Mouse (Mus musculus) embryonic facial prominence, embryonic 15.5 days (tissue): ENCODE results near the gene Lrrc8c. TPM values are rescaled to one million over a fixed set of nuclear protein-coding genes. Genes with fewer than 3 reads are reported as not detected.

Experiments used
- ATAC-seq: fragments of 200-750 bp; cut with Nextera tagmentation; 2 replicates; pipeline ENCODE4 v1.8.0; 2017; ENCODE audit warnings: low read depth, moderate TSS enrichment; ENCODE audit not compliant: insufficient number of reproducible peaks, low FRiP score, low TSS enrichment
- H3K27ac ChIP-seq: fragments of 300-500 bp; sonication (generic); replicated peaks from 2 replicates; pipeline ENCODE4 v1.5.1; 2015; ENCODE audit warnings: mild to moderate bottlenecking, inconsistent platforms
- H3K27me3 ChIP-seq: fragments of 300-500 bp; sonication (generic); 2 replicates; pipeline ENCODE4 v1.6.1; 2015; ENCODE audit warnings: inconsistent platforms
- H3K36me3 ChIP-seq: fragments of 300-500 bp; sonication (generic); 2 replicates; pipeline ENCODE4 v1.6.1; 2015; ENCODE audit warnings: mild to moderate bottlenecking, inconsistent platforms
- H3K4me1 ChIP-seq: fragments of 300-500 bp; sonication (generic); 2 replicates; pipeline ENCODE4 v1.6.1; 2015; ENCODE audit warnings: inconsistent platforms
- H3K4me2 ChIP-seq: fragments of 300-500 bp; sonication (generic); replicated peaks from 2 replicates; pipeline ENCODE4 v1.6.1; 2015; ENCODE audit warnings: mild to moderate bottlenecking, inconsistent platforms
- H3K4me3 ChIP-seq: fragments of 300-500 bp; sonication (generic); replicated peaks from 2 replicates; pipeline ENCODE4 v1.5.1; 2015; ENCODE audit warnings: mild to moderate bottlenecking, inconsistent platforms
- H3K9ac ChIP-seq: fragments of 300-500 bp; sonication (generic); 2 replicates; pipeline ENCODE4 v1.6.1; 2015; ENCODE audit warnings: inconsistent platforms
- H3K9me3 ChIP-seq: fragments of 300-500 bp; sonication (generic); replicated peaks from 2 replicates; pipeline ENCODE4 v1.6.1; 2016; ENCODE audit warnings: inconsistent platforms
- WGBS: fragments of 180-500 bp; shearing (Covaris S2); methylation state at CpG from one replicate; pipeline ENCODE4 v1.1.7; 2015; 5-methylcytosine and 5-hydroxymethylcytosine counted together
- polyA plus RNA-seq: library from polyadenylated mRNA; unstranded; fragments of >200 nt; fragmentation: Nextera tagmentation; extraction: Ambion mirVana; gene quantifications from 2 replicates; pipeline ENCODE4 v1.2.1, GENCODE M21; 2015

Gene Lrrc8c
- polyA plus RNA-seq, 1 experiment from 2014 or later = 15.5 TPM

- Histone ChIP-seq H3K9ac (no peak overlapping the region), H3K27ac (no peak overlapping the region)
Measured at GRCm38 (mm10) chr5:105599315-105599714, 80.1 kb downstream of the Lrrc8c start.

GRCm38 (mm10) chr5:105600998-105601397, 81.8 kb downstream of the Lrrc8c start:
- no peaks in the 10 kb centered on the region for H3K36me3 ChIP-seq
- H3K4me1 ChIP-seq = 0 out of 2 replicates have a peak, but pooled peaks cover 4% of the 10 kb centered on the region
- WGBS = 81% methylated on average over 4 of the region's 5 CpGs
- no peak overlapping the region for H3K4me3 ChIP-seq
- no peaks in the 10 kb centered on the region for H3K9me3 ChIP-seq
- no peak overlapping the region for H3K4me2 ChIP-seq
- no peak overlapping the region for H3K9ac ChIP-seq
- no peak overlapping the region for H3K27ac ChIP-seq
- no peaks in the 10 kb centered on the region for H3K27me3 ChIP-seq
- ATAC-seq = no peak

More at GRCm38 (mm10) chr5:105599315-105599714, 80.1 kb downstream of the Lrrc8c start:
- WGBS = 50% methylated on average over 4 of the region's 4 CpGs
- H3K4me3 ChIP-seq = no peak overlapping the region
- H3K27me3 ChIP-seq = no peaks in the 10 kb centered on the region
- 0 out of 2 replicates have a peak, but pooled peaks cover 4% of the 10 kb centered on the region for H3K4me1 ChIP-seq
- H3K9me3 ChIP-seq = no peaks in the 10 kb centered on the region
- no peak for ATAC-seq
- no peaks in the 10 kb centered on the region for H3K36me3 ChIP-seq
- no peak overlapping the region for H3K4me2 ChIP-seq

GRCm38 (mm10) chr5:105602585-105602984, 83.4 kb downstream of the Lrrc8c start:
- Histone ChIP-seq H3K9ac (no peak overlapping the region), H3K36me3 (peaks cover 13% of the 10 kb centered on the region), H3K27me3 (no peaks in the 10 kb centered on the region), H3K9me3 (no peaks in the 10 kb centered on the region), H3K4me1 (0 out of 2 replicates have a peak, but pooled peaks cover 4% of the 10 kb centered on the region), H3K27ac (no peak overlapping the region), H3K4me2 (no peak overlapping the region), H3K4me3 (no peak overlapping the region)
- WGBS = 64% methylated on average over 9 of the region's 9 CpGs
- no peak for ATAC-seq

GRCm38 (mm10) chr5:105605736-105606135, 86.5 kb downstream of the Lrrc8c start:
- H3K4me2 ChIP-seq = no peak overlapping the region
- no peaks in the 10 kb centered on the region for H3K27me3 ChIP-seq
- H3K4me1 ChIP-seq = no peaks in the 10 kb centered on the region
- WGBS = 50% methylated on average over 9 of the region's 9 CpGs
- no peak overlapping the region for H3K9ac ChIP-seq
- H3K36me3 ChIP-seq = peaks cover 22% of the 10 kb centered on the region
- no peak overlapping the region for H3K27ac ChIP-seq
- ATAC-seq = no peak
- no peaks in the 10 kb centered on the region for H3K9me3 ChIP-seq
- no peak overlapping the region for H3K4me3 ChIP-seq

- Histone ChIP-seq H3K4me2 (no peak overlapping the region), H3K27me3 (no peaks in the 10 kb centered on the region), H3K4me3 (no peak overlapping the region), H3K9me3 (no peaks in the 10 kb centered on the region), H3K4me1 (no peaks in the 10 kb centered on the region), H3K36me3 (peaks cover 22% of the 10 kb centered on the region), H3K27ac (no peak overlapping the region), H3K9ac (no peak overlapping the region)
- 83% methylated on average over 12 of the region's 12 CpGs for WGBS
- ATAC-seq = no peak
Measured at GRCm38 (mm10) chr5:105609683-105610082, 90.5 kb downstream of the Lrrc8c start.

GRCm38 (mm10) chr5:105613002-105613401, 93.8 kb downstream of the Lrrc8c start:
- ATAC-seq = no peak
- Histone ChIP-seq H3K36me3 (peaks cover 6% of the 10 kb centered on the region), H3K9me3 (no peaks in the 10 kb centered on the region), H3K4me2 (no peak overlapping the region), H3K27me3 (no peaks in the 10 kb centered on the region), H3K9ac (no peak overlapping the region), H3K4me3 (no peak overlapping the region), H3K27ac (no peak overlapping the region), H3K4me1 (no peaks in the 10 kb centered on the region)
- WGBS = 74% methylated on average over 9 of the region's 9 CpGs

- no peaks in the 10 kb centered on the region for H3K36me3 ChIP-seq
- H3K27me3 ChIP-seq = no peaks in the 10 kb centered on the region
- H3K4me3 ChIP-seq = no peak overlapping the region
- WGBS = 41% methylated on average over 5 of the region's 5 CpGs
- no peaks in the 10 kb centered on the region for H3K4me1 ChIP-seq
- H3K9ac ChIP-seq = no peak overlapping the region
- H3K27ac ChIP-seq = no peak overlapping the region
- H3K4me2 ChIP-seq = no peak overlapping the region
- no peaks in the 10 kb centered on the region for H3K9me3 ChIP-seq
- ATAC-seq = no peak
Measured at GRCm38 (mm10) chr5:105614000-105614399, 94.8 kb downstream of the Lrrc8c start.

- H3K36me3 ChIP-seq = no peaks in the 10 kb centered on the region
- no peak for ATAC-seq
- no peak overlapping the region for H3K4me2 ChIP-seq
- H3K4me3 ChIP-seq = no peak overlapping the region
- H3K9ac ChIP-seq = no peak overlapping the region
- 74% methylated on average over 9 of the region's 9 CpGs for WGBS
- H3K27ac ChIP-seq = no peak overlapping the region
- H3K4me1 ChIP-seq = no peaks in the 10 kb centered on the region
- H3K27me3 ChIP-seq = no peaks in the 10 kb centered on the region
- H3K9me3 ChIP-seq = no peaks in the 10 kb centered on the region
Measured at GRCm38 (mm10) chr5:105614682-105615434, 95.7 kb downstream of the Lrrc8c start.

GRCm38 (mm10) chr5:105615871-105616454, 96.8 kb downstream of the Lrrc8c start:
- no peak for ATAC-seq
- 66% methylated on average over 7 of the region's 7 CpGs for WGBS
- H3K36me3 ChIP-seq = no peaks in the 10 kb centered on the region
- H3K4me3 ChIP-seq = no peak overlapping the region
- H3K9me3 ChIP-seq = no peaks in the 10 kb centered on the region
- no peak overlapping the region for H3K4me2 ChIP-seq
- no peak overlapping the region for H3K27ac ChIP-seq
- no peak overlapping the region for H3K9ac ChIP-seq
- H3K27me3 ChIP-seq = no peaks in the 10 kb centered on the region
- no peaks in the 10 kb centered on the region for H3K4me1 ChIP-seq

GRCm38 (mm10) chr5:105616538-105616937, 97.3 kb downstream of the Lrrc8c start:
- WGBS = 65% methylated on average over 5 of the region's 5 CpGs
- ATAC-seq = no peak
- Histone ChIP-seq H3K4me3 (no peak overlapping the region), H3K4me2 (no peak overlapping the region), H3K36me3 (no peaks in the 10 kb centered on the region), H3K4me1 (no peaks in the 10 kb centered on the region), H3K27me3 (no peaks in the 10 kb centered on the region), H3K9ac (no peak overlapping the region), H3K27ac (no peak overlapping the region), H3K9me3 (no peaks in the 10 kb centered on the region)

GRCm38 (mm10) chr5:105618510-105618909, 99.3 kb downstream of the Lrrc8c start:
- H3K4me2 ChIP-seq = no peak overlapping the region
- no peak overlapping the region for H3K27ac ChIP-seq
- H3K27me3 ChIP-seq = no peaks in the 10 kb centered on the region
- no peak overlapping the region for H3K9ac ChIP-seq
- no peaks in the 10 kb centered on the region for H3K9me3 ChIP-seq
- no peak overlapping the region for H3K4me3 ChIP-seq
- H3K4me1 ChIP-seq = no peaks in the 10 kb centered on the region
- H3K36me3 ChIP-seq = no peaks in the 10 kb centered on the region
- no peak for ATAC-seq

- ATAC-seq = no peak
- no peak overlapping the region for H3K4me2 ChIP-seq
- no peaks in the 10 kb centered on the region for H3K36me3 ChIP-seq
- H3K4me3 ChIP-seq = no peak overlapping the region
- H3K27me3 ChIP-seq = no peaks in the 10 kb centered on the region
- no peak overlapping the region for H3K27ac ChIP-seq
- 89% methylated on average over 2 of the region's 2 CpGs for WGBS
- no peak overlapping the region for H3K9ac ChIP-seq
- H3K4me1 ChIP-seq = no peaks in the 10 kb centered on the region
- no peaks in the 10 kb centered on the region for H3K9me3 ChIP-seq
Measured at GRCm38 (mm10) chr5:105619666-105620065, 100.5 kb downstream of the Lrrc8c start.
